Mouse (Mus musculus): ENCODE data around the gene Lin28a. TPM values are rescaled to one million over a fixed set of nuclear protein-coding genes. Genes with fewer than 3 reads are reported as not detected.
A peak's percentile ranks its signal among the peaks of the same experiment; 100 is the strongest.

The Lin28a gene
- polyA plus RNA-seq (2015; fragmentation: Nextera tagmentation; extraction: Ambion mirVana): not detected in 2 replicates

GRCm38 (mm10) chr4:134018779-134019145, at the start of gene Lin28a:
Lin28a (minus strand) TSS chr4:134018841.
- H3K9ac ChIP-seq: no peak within 1 kb of the TSS
- no peak for ATAC-seq (ENCODE audit: insufficient number of reproducible peaks, insufficient read depth, low FRiP score, low TSS enrichment, low read depth)
- H3K36me3 ChIP-seq: no peaks in the 10 kb centered on the region
- H3K27me3 ChIP-seq: peaks cover 51% of the 10 kb centered on the region
- peak within 1 kb of the TSS; percentile 29 for H3K4me3 ChIP-seq
- WGBS: 5% methylated on average over 9 of the region's 9 CpGs
- H3K4me1 ChIP-seq: peaks cover 24% of the 10 kb centered on the region
- H3K4me2 ChIP-seq: peak within 1 kb of the TSS; percentile 57
- H3K9me3 ChIP-seq: no peaks in the 10 kb centered on the region
- H3K27ac ChIP-seq: no peak within 1 kb of the TSS

- Histone ChIP-seq H3K4me2 (no peak overlapping the region), H3K27me3 (peaks cover 25% of the 10 kb centered on the region), H3K36me3 (no peaks in the 10 kb centered on the region), H3K9me3 (no peaks in the 10 kb centered on the region), H3K4me3 (no peak overlapping the region), H3K27ac (no peak overlapping the region), H3K9ac (no peak overlapping the region), H3K4me1 (0 out of 2 replicates have a peak, but pooled peaks cover 7% of the 10 kb centered on the region)
- ATAC-seq (ENCODE audit: insufficient number of reproducible peaks, insufficient read depth, low FRiP score, low TSS enrichment, low read depth): 0 out of 2 replicates have a peak, but pooled peaks have one; percentile 11
- WGBS: 77% methylated on average over 7 of the region's 7 CpGs
Measured at GRCm38 (mm10) chr4:134067833-134068544, 49.3 kb upstream of the Lin28a start.

GRCm38 (mm10) chr4:134067383-134067782, 48.7 kb upstream of the Lin28a start:
- peaks cover 25% of the 10 kb centered on the region for H3K27me3 ChIP-seq
- H3K4me3 ChIP-seq: no peak overlapping the region
- no peak overlapping the region for H3K27ac ChIP-seq
- no peak for ATAC-seq (ENCODE audit: insufficient number of reproducible peaks, insufficient read depth, low FRiP score, low TSS enrichment, low read depth)
- H3K36me3 ChIP-seq: no peaks in the 10 kb centered on the region
- H3K9ac ChIP-seq: 0 out of 2 replicates have a peak overlapping the region, but pooled peaks have one; percentile 2
- WGBS: 88% methylated on average over 8 of the region's 8 CpGs
- no peaks in the 10 kb centered on the region for H3K9me3 ChIP-seq
- H3K4me1 ChIP-seq: 0 out of 2 replicates have a peak, but pooled peaks cover 7% of the 10 kb centered on the region
- no peak overlapping the region for H3K4me2 ChIP-seq

DNA sequence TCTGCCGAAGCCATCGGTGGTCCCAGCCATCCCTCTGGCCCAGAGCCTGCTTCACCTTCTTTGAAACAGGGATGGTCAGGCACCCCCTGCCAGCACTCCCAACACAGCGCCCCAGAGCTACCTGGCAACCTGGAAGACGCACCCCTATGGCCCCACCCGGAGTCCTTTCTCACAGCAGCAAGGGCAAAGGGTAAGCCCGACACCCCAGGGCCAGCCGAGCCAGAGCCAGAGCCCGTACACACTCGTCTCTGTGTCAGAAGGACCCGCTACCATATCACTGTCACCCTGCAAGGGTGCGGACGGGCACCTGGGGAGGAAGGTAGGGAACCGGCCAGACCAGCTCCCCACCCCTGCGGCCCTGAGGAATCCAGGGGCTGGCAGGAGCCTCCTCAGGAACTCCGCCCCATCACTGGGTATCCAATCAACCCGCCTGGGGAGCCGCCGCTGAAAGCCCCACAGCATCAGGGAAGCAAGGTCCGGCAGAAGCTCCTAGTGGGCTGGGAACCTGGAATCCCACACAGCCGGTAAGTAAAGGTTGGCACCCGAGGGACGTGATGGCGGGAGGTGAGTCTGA, 46.9 kb upstream of the Lin28a start:
- H3K27me3 ChIP-seq: peaks cover 34% of the 10 kb centered on the region

GRCm38 (mm10) chr4:134062561-134062960, 43.9 kb upstream of the Lin28a start:
- H3K27me3 ChIP-seq: peaks cover 44% of the 10 kb centered on the region
- H3K36me3 ChIP-seq: no peaks in the 10 kb centered on the region
- no peak overlapping the region for H3K9ac ChIP-seq
- WGBS: 56% methylated on average over 8 of the region's 8 CpGs
- H3K4me1 ChIP-seq: 0 out of 2 replicates have a peak, but pooled peaks cover 11% of the 10 kb centered on the region
- H3K27ac ChIP-seq: no peak overlapping the region
- H3K4me3 ChIP-seq: no peak overlapping the region
- ATAC-seq (ENCODE audit: insufficient number of reproducible peaks, insufficient read depth, low FRiP score, low TSS enrichment, low read depth): no peak
- H3K4me2 ChIP-seq: no peak overlapping the region
- no peaks in the 10 kb centered on the region for H3K9me3 ChIP-seq

More for the DNA sequence above, 46.9 kb upstream of the Lin28a start:
- ATAC-seq (ENCODE audit: insufficient number of reproducible peaks, insufficient read depth, low FRiP score, low TSS enrichment, low read depth): no peak
- H3K9me3 ChIP-seq: no peaks in the 10 kb centered on the region
- no peaks in the 10 kb centered on the region for H3K36me3 ChIP-seq
- no peak overlapping the region for H3K9ac ChIP-seq
- H3K4me3 ChIP-seq: peak overlapping the region; percentile 7; the same call in 1 of the 2 replicates
- 16% methylated on average over 23 of the region's 23 CpGs for WGBS
- H3K4me2 ChIP-seq: peak overlapping the region; percentile 39
- no peak overlapping the region for H3K27ac ChIP-seq
- 0 out of 2 replicates have a peak, but pooled peaks cover 11% of the 10 kb centered on the region for H3K4me1 ChIP-seq

DNA sequence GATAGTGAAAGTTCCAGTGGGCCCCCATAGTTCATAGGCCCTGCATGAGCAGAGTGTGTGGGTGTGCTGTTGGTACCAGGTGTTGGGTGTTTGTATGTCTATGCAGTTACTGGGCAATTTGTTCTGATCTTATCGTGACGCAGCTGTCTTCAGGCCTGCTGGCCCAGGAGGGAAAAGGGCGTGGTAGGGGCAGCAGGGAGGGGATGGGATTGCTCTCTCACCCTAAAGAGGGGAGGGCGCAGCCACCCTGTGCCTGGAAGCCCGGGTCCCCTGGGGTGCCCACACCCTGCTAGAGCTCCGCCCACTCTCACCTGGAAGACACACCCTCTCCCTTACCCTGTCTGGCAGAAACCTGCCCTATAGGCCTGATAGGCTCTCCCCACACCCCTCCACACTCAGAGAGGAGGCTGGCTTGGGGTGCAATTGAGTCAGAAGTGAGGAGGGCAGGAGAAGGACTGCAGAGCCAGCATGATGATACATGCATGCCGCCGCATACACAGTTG, 43.4 kb upstream of the Lin28a start:
- Histone ChIP-seq H3K27me3 (peaks cover 41% of the 10 kb centered on the region), H3K36me3 (no peaks in the 10 kb centered on the region), H3K4me2 (no peak overlapping the region), H3K9ac (no peak overlapping the region), H3K4me3 (no peak overlapping the region), H3K9me3 (no peaks in the 10 kb centered on the region), H3K27ac (no peak overlapping the region), H3K4me1 (0 out of 2 replicates have a peak, but pooled peaks cover 11% of the 10 kb centered on the region)
- ATAC-seq (ENCODE audit: insufficient number of reproducible peaks, insufficient read depth, low FRiP score, low TSS enrichment, low read depth): no peak
- 48% methylated on average over 8 of the region's 8 CpGs for WGBS

DNA sequence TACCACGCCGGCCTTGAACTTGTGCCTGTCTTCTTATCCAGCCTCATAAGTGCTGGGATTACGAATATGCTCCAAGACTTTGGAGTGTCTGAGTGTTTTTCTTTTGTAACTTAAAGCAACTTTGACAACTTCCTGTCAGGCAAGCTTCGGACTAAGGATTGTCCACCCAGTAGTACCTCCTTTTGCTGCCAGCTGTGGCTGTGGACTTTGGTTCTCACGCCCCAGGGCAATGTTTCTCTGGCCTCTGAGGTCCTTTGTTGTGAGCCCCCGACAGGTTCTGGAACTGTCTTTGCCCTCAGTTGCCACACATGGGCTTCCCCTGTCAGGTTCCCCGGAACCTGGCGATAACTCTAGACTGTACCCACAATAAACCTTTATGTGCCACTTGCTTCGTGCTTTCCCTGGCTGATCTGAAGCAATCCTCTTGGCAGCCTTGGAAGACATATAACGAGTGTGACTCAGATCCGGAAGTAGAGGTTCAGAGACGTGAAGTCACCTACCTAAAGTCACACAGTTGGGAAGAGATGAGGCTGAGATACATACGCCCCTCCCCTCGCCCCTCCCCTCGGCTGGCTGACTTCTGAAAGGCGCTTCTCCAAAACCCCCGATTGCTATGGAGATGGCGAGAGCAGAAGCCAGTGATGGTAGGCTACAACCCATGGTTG, 42.7 kb upstream of the Lin28a start:
- 0 out of 2 replicates have a peak, but pooled peaks cover 11% of the 10 kb centered on the region for H3K4me1 ChIP-seq
- no peaks in the 10 kb centered on the region for H3K9me3 ChIP-seq
- no peak overlapping the region for H3K4me3 ChIP-seq
- H3K27me3 ChIP-seq: peaks cover 35% of the 10 kb centered on the region
- H3K4me2 ChIP-seq: no peak overlapping the region
- WGBS: 51% methylated on average over 18 of the region's 18 CpGs
- no peak overlapping the region for H3K27ac ChIP-seq
- no peak for ATAC-seq (ENCODE audit: insufficient number of reproducible peaks, insufficient read depth, low FRiP score, low TSS enrichment, low read depth)
- H3K9ac ChIP-seq: no peak overlapping the region
- no peaks in the 10 kb centered on the region for H3K36me3 ChIP-seq

GRCm38 (mm10) chr4:134060135-134060865, 41.7 kb upstream of the Lin28a start, which contains the start of gene Crybg2:
Crybg2 (plus strand) TSS chr4:134060815.
- no peak for ATAC-seq (ENCODE audit: insufficient number of reproducible peaks, insufficient read depth, low FRiP score, low TSS enrichment, low read depth)
- H3K9me3 ChIP-seq: no peaks in the 10 kb centered on the region
- no peak within 1 kb of the TSS for H3K27ac ChIP-seq
- no peak within 1 kb of the TSS; the same call in 1 of the 2 replicates for H3K4me2 ChIP-seq
- WGBS: 47% methylated on average over 28 of the region's 28 CpGs
- no peak within 1 kb of the TSS for H3K4me3 ChIP-seq
- H3K36me3 ChIP-seq: no peaks in the 10 kb centered on the region
- H3K27me3 ChIP-seq: peaks cover 28% of the 10 kb centered on the region
- 0 out of 2 replicates have a peak, but pooled peaks cover 6% of the 10 kb centered on the region for H3K4me1 ChIP-seq
- no peak within 1 kb of the TSS for H3K9ac ChIP-seq

- no peak overlapping the region for H3K4me3 ChIP-seq
- 82% methylated on average over 6 of the region's 6 CpGs for WGBS
- no peak overlapping the region for H3K4me2 ChIP-seq
- no peak overlapping the region for H3K27ac ChIP-seq
- no peaks in the 10 kb centered on the region for H3K9me3 ChIP-seq
- H3K9ac ChIP-seq: no peak overlapping the region
- H3K36me3 ChIP-seq: no peaks in the 10 kb centered on the region
- 0 out of 2 replicates have a peak, but pooled peaks cover 3% of the 10 kb centered on the region for H3K4me1 ChIP-seq
- no peak for ATAC-seq (ENCODE audit: insufficient number of reproducible peaks, insufficient read depth, low FRiP score, low TSS enrichment, low read depth)
- peaks cover 19% of the 10 kb centered on the region for H3K27me3 ChIP-seq
Measured at GRCm38 (mm10) chr4:134058908-134059307, 40.3 kb upstream of the Lin28a start.

DNA sequence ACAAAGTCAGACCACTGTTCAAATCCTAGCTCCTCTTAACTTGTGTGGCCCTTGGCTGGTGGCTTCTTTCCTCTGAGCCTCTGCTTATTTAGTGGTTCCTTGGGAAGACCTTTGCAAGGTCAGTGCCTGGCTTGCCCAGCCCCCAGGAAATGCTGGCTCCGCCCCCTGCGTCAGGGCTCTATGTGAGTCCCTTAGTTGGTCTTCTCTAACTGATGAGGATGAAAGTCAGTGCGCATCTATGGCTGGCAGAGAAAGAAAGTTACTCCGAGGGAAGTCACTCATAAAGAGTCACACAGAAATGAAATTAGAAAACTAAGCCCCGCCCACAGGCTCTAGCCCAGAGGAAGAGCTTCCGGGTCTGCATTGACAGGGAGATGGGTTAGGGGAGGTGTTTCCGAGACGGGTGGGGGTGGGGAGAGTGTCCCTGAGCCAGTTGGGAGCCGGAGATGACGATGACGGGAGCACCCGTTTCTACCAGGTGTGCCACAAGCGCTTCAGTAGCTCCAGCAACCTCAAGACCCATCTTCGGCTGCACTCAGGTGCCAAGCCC, 39.6 kb upstream of the Lin28a start:
- 0 out of 2 replicates have a peak, but pooled peaks cover 3% of the 10 kb centered on the region for H3K4me1 ChIP-seq
- H3K9ac ChIP-seq: no peak overlapping the region
- ATAC-seq (ENCODE audit: insufficient number of reproducible peaks, insufficient read depth, low FRiP score, low TSS enrichment, low read depth): no peak
- 0 out of 2 replicates have a peak overlapping the region, but pooled peaks have one; percentile 1 for H3K4me3 ChIP-seq
- H3K4me2 ChIP-seq: peak overlapping the region; percentile 12
- 31% methylated on average over 14 of the region's 14 CpGs for WGBS
- H3K27ac ChIP-seq: no peak overlapping the region
- H3K27me3 ChIP-seq: peaks cover 19% of the 10 kb centered on the region
- no peaks in the 10 kb centered on the region for H3K36me3 ChIP-seq
- H3K9me3 ChIP-seq: no peaks in the 10 kb centered on the region
